Mouse (Mus musculus): ENCODE results near the gene Naa20. TPM values are rescaled to one million over a fixed set of nuclear protein-coding genes. Genes with fewer than 3 reads are reported as not detected.
"Not testable (repeated sequence)": the region's sequence is repeated elsewhere in the genome, so short reads cannot be mapped to it uniquely, and the experiment has no call there.

Naa20 gene
- polyA plus RNA-seq, 1 experiment: 41.7 TPM

GRCm38 (mm10) chr2:145888766-145889480 lies 13.0 kb upstream of the Naa20 start:
- H3ac ChIP-seq (ENCODE audit: control insufficient read depth, insufficient read length): no peak overlapping the region
- H3K4me2 ChIP-seq (ENCODE audit: low read depth): no peak overlapping the region
- no peak for TF ChIP-seq POLR2AphosphoS2 (IDR thresholded peaks at IDR 0.05; ENCODE audit: insufficient read length, low read depth)
- TF ChIP-seq MAX (IDR thresholded peaks at IDR 0.05; ENCODE audit: low read depth): no peak
- no peak for TF ChIP-seq MYOG (IDR thresholded peaks at IDR 0.05; ENCODE audit: control insufficient read depth in 1 of 3, insufficient read depth in 1 of 3, insufficient read length in 2 of 3, low read depth in 2 of 3)
- TF ChIP-seq CEBPB (IDR thresholded peaks at IDR 0.05; ENCODE audit: insufficient read depth, poor library complexity, severe bottlenecking): no peak
- TF ChIP-seq SRF (IDR thresholded peaks at IDR 0.05; ENCODE audit: control insufficient read depth, insufficient read length, low read depth): no peak
- no peaks in the 10 kb centered on the region for H3K27me3 ChIP-seq (ENCODE audit: control insufficient read depth, insufficient read depth, insufficient read length)
- H3K4me3 ChIP-seq: no peak overlapping the region
- H3K79me2 ChIP-seq (ENCODE audit: control insufficient read depth, insufficient read depth): no peaks in the 10 kb centered on the region
- peaks cover 20% of the 10 kb centered on the region for H3K36me3 ChIP-seq (ENCODE audit: control insufficient read depth, insufficient read depth)

- Histone ChIP-seq H3K79me2 (ENCODE audit: control insufficient read depth, insufficient read depth) (no peaks in the 10 kb centered on the region), H3ac (ENCODE audit: control insufficient read depth, insufficient read length) (no peak overlapping the region), H3K4me2 (ENCODE audit: low read depth) (no peak overlapping the region), H3K36me3 (ENCODE audit: control insufficient read depth, insufficient read depth) (peaks cover 17% of the 10 kb centered on the region), H3K4me3 (no peak overlapping the region), H3K27me3 (ENCODE audit: control insufficient read depth, insufficient read depth, insufficient read length) (no peaks in the 10 kb centered on the region)
- TF ChIP-seq CEBPB (IDR thresholded peaks at IDR 0.05; ENCODE audit: insufficient read depth, poor library complexity, severe bottlenecking) (no peak), USF1 (IDR thresholded peaks at IDR 0.05; ENCODE audit: low read depth) (no peak), POLR2A (IDR thresholded peaks at IDR 0.05; ENCODE audit: insufficient read length, low read depth) (no peak), MYOD1 (IDR thresholded peaks at IDR 0.05; ENCODE audit: control insufficient read depth in 1 of 3, insufficient read length in 2 of 3, low read depth in 2 of 3) (no peak), TCF12 (IDR thresholded peaks at IDR 0.05; ENCODE audit: insufficient read depth, poor library complexity, severe bottlenecking) (no peak), MYOG (IDR thresholded peaks at IDR 0.05; ENCODE audit: control insufficient read depth in 1 of 3, insufficient read depth in 1 of 3, insufficient read length in 2 of 3, low read depth in 2 of 3) (no peak), REST (IDR thresholded peaks at IDR 0.05; ENCODE audit: insufficient read depth, insufficient read length) (no peak), MAX (IDR thresholded peaks at IDR 0.05; ENCODE audit: low read depth) (no peak), TCF3 (IDR thresholded peaks at IDR 0.05; ENCODE audit: insufficient read length, low read depth) (no peak), SRF (IDR thresholded peaks at IDR 0.05; ENCODE audit: control insufficient read depth, insufficient read length, low read depth) (no peak), POLR2AphosphoS2 (IDR thresholded peaks at IDR 0.05; ENCODE audit: insufficient read length, low read depth) (no peak), E2F4 (IDR thresholded peaks at IDR 0.05; ENCODE audit: insufficient read depth) (no peak)
These were observed 11.3 kb upstream of the Naa20 start for GRCm38 (mm10) chr2:145890571-145890970.

GRCm38 (mm10) chr2:145893756-145894155 lies 8.1 kb upstream of the Naa20 start:
- H3K4me3 ChIP-seq: no peak overlapping the region
- no peak overlapping the region for H3ac ChIP-seq (ENCODE audit: control insufficient read depth, insufficient read length)
- H3K36me3 ChIP-seq (ENCODE audit: control insufficient read depth, insufficient read depth): no peaks in the 10 kb centered on the region
- no peaks in the 10 kb centered on the region for H3K27me3 ChIP-seq (ENCODE audit: control insufficient read depth, insufficient read depth, insufficient read length)
- no peaks in the 10 kb centered on the region for H3K79me2 ChIP-seq (ENCODE audit: control insufficient read depth, insufficient read depth)
- H3K4me2 ChIP-seq (ENCODE audit: low read depth): no peak overlapping the region
- TF ChIP-seq MYOD1 (IDR thresholded peaks at IDR 0.05; ENCODE audit: control insufficient read depth in 1 of 3, insufficient read length in 2 of 3, low read depth in 2 of 3): no peak
- no peak for TF ChIP-seq SRF (IDR thresholded peaks at IDR 0.05; ENCODE audit: control insufficient read depth, insufficient read length, low read depth)
- no peak for TF ChIP-seq POLR2AphosphoS2 (IDR thresholded peaks at IDR 0.05; ENCODE audit: insufficient read length, low read depth)
- TF ChIP-seq TCF12 (IDR thresholded peaks at IDR 0.05; ENCODE audit: insufficient read depth, poor library complexity, severe bottlenecking): no peak
- TF ChIP-seq CEBPB (IDR thresholded peaks at IDR 0.05; ENCODE audit: insufficient read depth, poor library complexity, severe bottlenecking): no peak
- TF ChIP-seq REST (IDR thresholded peaks at IDR 0.05; ENCODE audit: insufficient read depth, insufficient read length): no peak
- no peak for TF ChIP-seq E2F4 (IDR thresholded peaks at IDR 0.05; ENCODE audit: insufficient read depth)
- TF ChIP-seq MAX (IDR thresholded peaks at IDR 0.05; ENCODE audit: low read depth): no peak
- TF ChIP-seq USF1 (IDR thresholded peaks at IDR 0.05; ENCODE audit: low read depth): no peak
- no peak for TF ChIP-seq TCF3 (IDR thresholded peaks at IDR 0.05; ENCODE audit: insufficient read length, low read depth)
- TF ChIP-seq MYOG (IDR thresholded peaks at IDR 0.05; ENCODE audit: control insufficient read depth in 1 of 3, insufficient read depth in 1 of 3, insufficient read length in 2 of 3, low read depth in 2 of 3): no peak
- TF ChIP-seq POLR2A (IDR thresholded peaks at IDR 0.05; ENCODE audit: insufficient read length, low read depth): no peak

DNA sequence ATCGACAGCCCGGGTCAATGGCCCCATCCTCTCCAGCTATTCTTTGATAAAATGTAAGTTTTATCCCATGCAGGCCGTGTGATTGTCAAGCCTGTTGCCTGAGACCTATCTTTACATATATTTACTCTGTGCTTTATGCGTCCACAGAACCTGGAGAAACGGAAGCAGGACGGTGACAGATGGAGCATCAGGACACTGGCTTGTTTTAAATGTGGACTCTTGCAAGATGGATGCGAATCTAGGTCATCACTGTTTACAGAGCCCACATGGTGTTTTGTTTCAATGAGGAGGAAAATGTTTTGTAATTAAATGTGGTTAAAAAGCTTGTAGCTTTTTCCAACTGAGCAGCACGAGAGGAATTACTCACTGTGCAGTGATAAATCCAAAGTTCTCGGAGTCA lies 3.8 kb upstream of the Naa20 start:
- no peaks in the 10 kb centered on the region for H3K36me3 ChIP-seq (ENCODE audit: control insufficient read depth, insufficient read depth)
- H3K4me2 ChIP-seq (ENCODE audit: low read depth): no peak overlapping the region
- no peak overlapping the region for H3ac ChIP-seq (ENCODE audit: control insufficient read depth, insufficient read length)
- no peak for TF ChIP-seq REST (IDR thresholded peaks at IDR 0.05; ENCODE audit: insufficient read depth, insufficient read length)
- H3K27me3 ChIP-seq (ENCODE audit: control insufficient read depth, insufficient read depth, insufficient read length): no peaks in the 10 kb centered on the region
- H3K79me2 ChIP-seq (ENCODE audit: control insufficient read depth, insufficient read depth): no peaks in the 10 kb centered on the region
- H3K4me3 ChIP-seq: no peak overlapping the region

DNA sequence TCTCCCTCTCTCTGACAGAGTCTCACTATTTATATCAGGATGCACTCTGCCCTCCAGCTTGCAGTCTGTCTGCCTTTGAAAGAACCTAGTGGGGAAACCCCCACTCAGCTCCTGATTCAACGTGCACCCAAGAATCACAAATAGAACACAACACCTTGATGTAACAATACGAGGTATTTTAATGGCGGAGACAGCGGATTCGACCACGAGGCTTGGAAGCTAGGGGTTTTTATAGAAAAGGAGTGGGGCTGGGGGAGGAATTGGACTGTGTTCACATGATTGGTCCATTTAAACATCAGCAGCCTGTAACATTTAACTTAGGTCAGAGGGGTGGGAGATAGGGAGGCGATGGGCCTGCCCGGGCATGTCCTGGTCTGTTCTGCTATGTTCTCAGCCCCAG lies 1.6 kb upstream of the Naa20 start:
- peaks cover 21% of the 10 kb centered on the region for H3K79me2 ChIP-seq (ENCODE audit: control insufficient read depth, insufficient read depth)
- H3K27me3 ChIP-seq (ENCODE audit: control insufficient read depth, insufficient read depth, insufficient read length); H3K36me3 ChIP-seq (ENCODE audit: control insufficient read depth, insufficient read depth); H3K4me2 ChIP-seq (ENCODE audit: low read depth); H3ac ChIP-seq (ENCODE audit: control insufficient read depth, insufficient read length); H3K4me3 ChIP-seq: not testable (repeated sequence)
